Mouse (Mus musculus) forebrain, embryonic 11.5 days (tissue): Measurements from ENCODE around the gene Lrrc8d. TPM values are rescaled to one million over a fixed set of nuclear protein-coding genes. Genes with fewer than 3 reads are reported as not detected.

Experiments
- ATAC-seq: fragments of 200-750 bp; cut with Nextera tagmentation; replicated peaks from 2 replicates; pipeline ENCODE4 v1.8.0; 2017; ENCODE audit warnings: moderate TSS enrichment; ENCODE audit not compliant: low FRiP score
- DNase-seq: peaks from one replicate; pipeline ENCODE4 v3.0.0-alpha.2; 2017; ENCODE audit warnings: low spot score
- H3K27ac ChIP-seq: fragments of 300-500 bp; sonication (generic); 2 replicates; pipeline ENCODE4 v1.5.1; 2014; ENCODE audit warnings: low read depth, low read length
- H3K27me3 ChIP-seq: fragments of 300-500 bp; sonication (generic); 2 replicates; pipeline ENCODE4 v1.6.1; 2014; ENCODE audit warnings: mild to moderate bottlenecking, low read length, mixed read lengths; ENCODE audit not compliant: control insufficient read depth, insufficient read depth
- H3K36me3 ChIP-seq: fragments of 300-500 bp; sonication (generic); 2 replicates; pipeline ENCODE4 v1.6.1; 2014; ENCODE audit warnings: mild to moderate bottlenecking, low read length, moderate library complexity, mixed read lengths; ENCODE audit not compliant: control insufficient read depth, insufficient read depth
- H3K4me1 ChIP-seq: fragments of 300-500 bp; sonication (generic); replicated peaks from 2 replicates; pipeline ENCODE4 v1.6.1; 2014; ENCODE audit warnings: low read length, mixed read lengths; ENCODE audit not compliant: control insufficient read depth, insufficient read depth
- H3K4me2 ChIP-seq: fragments of 300-500 bp; sonication (generic); 2 replicates; pipeline ENCODE4 v1.6.1; 2014; ENCODE audit warnings: low read depth, mild to moderate bottlenecking, low read length, moderate library complexity, mixed read lengths; ENCODE audit not compliant: severe bottlenecking
- H3K4me3 ChIP-seq: fragments of 300-500 bp; sonication (generic); 2 replicates; pipeline ENCODE4 v1.5.1; 2014; ENCODE audit warnings: low read depth, low read length
- H3K9ac ChIP-seq: fragments of 300-500 bp; sonication (generic); 2 replicates; pipeline ENCODE4 v1.6.1; 2014; ENCODE audit warnings: low read length
- H3K9me3 ChIP-seq: fragments of 300-500 bp; sonication (generic); 2 replicates; pipeline ENCODE4 v1.6.1; 2016; ENCODE audit warnings: low read length, mixed read lengths; ENCODE audit not compliant: control insufficient read depth
- WGBS: fragments of 180-500 bp; shearing (Covaris S2); extraction: QIAGEN DNeasy Blood & Tissue Kit; methylation state at CpG from one replicate; pipeline ENCODE4 v1.1.7; 2014; 5-methylcytosine and 5-hydroxymethylcytosine counted together
- polyA plus RNA-seq: library from polyadenylated mRNA; unstranded; fragments of >200 nt; fragmentation: Nextera tagmentation; extraction: Ambion mirVana; gene quantifications from 2 replicates; pipeline ENCODE4 v1.2.1, GENCODE M21; 2014

The Lrrc8d gene
- polyA plus RNA-seq, 1 experiment from 2014 or later = 28.9 TPM

DNA sequence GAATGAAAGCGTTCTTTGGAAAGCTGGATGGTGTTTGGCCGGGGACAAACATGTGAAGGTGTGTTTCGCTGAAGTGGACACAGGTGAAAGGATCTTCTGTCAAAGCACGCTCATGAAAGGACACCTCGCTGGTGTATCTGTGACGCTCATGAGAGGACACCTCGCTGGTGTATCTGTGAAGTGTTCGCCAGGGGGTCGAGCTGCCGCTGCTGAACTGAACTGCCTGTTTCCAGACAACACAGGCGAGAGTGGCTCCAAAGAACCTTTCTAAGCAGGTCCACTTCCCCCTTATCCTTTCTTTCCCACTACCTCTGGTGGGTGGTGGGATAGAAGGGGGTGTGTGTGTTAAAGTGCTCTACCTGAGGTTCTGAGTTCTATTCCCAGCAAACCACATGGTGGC, 174.7 kb downstream of the Lrrc8d start:
- Histone ChIP-seq H3K9ac (no peak overlapping the region), H3K36me3 (no peaks in the 10 kb centered on the region), H3K27ac (no peak overlapping the region), H3K9me3 (no peaks in the 10 kb centered on the region), H3K4me2 (no peak overlapping the region), H3K4me3 (no peak overlapping the region), H3K27me3 (no peaks in the 10 kb centered on the region), H3K4me1 (no peaks in the 10 kb centered on the region; the same call in 1 of the 2 replicates)
- no peak for ATAC-seq
- 93% methylated on average over 11 of the region's 11 CpGs for WGBS
- no peak for DNase-seq

DNA sequence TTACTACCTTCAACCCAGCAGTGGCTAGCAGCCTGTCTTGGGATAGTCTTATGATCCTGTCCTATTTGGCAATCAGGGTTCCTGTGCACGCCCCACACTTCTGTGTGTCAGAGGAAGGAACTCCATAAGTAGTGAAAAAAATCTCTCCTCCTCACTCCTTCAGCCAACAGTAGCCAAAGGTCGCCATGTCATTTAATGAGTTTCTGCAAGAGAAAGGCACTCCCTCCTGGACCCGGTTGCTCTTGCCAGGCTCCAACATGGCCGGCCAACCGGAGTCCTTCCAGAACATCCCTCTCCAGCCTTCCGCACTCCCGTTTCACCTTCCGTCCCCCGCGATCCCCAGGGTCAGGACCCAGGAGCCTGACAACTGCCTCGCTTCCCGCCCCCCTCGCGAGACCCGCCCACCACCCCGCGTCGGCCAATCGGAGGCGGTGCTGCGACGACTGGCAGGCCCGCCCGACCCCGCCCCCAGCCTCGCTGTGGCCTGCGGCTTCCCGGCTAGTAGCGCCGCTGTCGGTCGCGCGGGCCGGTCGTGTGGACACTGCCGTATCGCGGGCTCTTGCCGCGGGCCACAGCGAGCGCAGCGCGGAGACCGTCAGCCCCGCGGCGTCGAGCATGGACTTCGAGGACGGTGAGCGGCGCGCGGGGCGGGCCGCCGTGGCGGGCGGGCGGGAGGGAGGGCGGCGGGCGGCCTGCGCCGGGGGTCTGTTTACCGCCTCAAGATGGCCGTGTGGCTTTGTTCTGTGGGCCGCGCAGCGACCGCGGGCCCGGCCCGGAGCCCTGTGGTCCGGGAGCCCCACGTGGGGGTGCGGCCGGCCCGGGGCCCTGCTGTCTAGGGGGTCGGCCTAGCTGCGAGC, 176.5 kb downstream of the Lrrc8d start, which contains the start of gene Zfp326:
Gene Zfp326, plus strand, starts transcription at position 498 of the 857 bp plus-strand sequence.
- H3K27ac ChIP-seq = peak within 1 kb of the TSS; percentile 83
- under 1% methylated on average over 52 of the region's 83 CpGs for WGBS

DNA sequence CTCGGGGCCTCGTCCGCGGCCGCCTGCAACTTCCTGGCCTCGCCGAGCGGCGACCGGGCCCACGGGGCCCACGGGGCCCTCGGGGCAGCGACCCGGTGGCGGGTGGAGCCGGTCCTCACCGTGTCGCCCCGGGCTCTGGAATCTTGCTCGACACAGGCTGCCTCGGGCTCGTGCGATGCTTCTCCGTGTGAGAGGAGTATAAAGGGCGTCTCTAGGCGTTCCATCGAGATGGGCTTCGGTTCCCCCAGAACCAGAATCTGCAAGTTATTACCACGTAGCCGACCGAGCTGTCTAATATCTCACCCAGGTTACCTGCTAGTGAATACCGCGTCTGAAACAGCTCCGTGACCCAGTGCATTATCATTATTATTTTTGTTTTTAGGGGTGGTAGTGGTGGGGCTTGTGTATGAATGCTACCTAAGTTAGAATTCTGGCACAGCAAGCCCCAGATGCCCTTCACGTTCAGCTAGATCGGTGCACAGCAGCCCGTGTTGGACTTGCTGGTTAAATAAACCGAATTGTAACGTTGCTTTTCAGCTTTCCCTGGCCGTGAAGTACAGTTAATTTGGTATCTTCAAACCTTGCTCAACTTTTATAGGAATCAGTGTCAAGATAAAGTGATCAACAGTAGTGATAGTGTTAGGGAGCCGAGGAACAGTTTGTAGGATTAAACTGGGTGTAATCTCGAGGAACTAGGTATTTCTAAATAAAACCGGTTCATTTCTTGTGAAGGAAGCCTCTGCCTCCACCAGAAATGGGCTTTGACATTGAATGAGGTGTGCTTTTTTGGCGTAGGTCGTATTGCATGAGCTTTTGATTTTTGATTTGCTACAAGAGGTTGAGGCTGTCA, 177.4 kb downstream of the Lrrc8d start:
- ATAC-seq (no peak), DNase-seq (no peak)
- Histone ChIP-seq H3K27ac (peak overlapping the region; percentile 83), H3K4me1 (no peaks in the 10 kb centered on the region; the same call in 1 of the 2 replicates), H3K9ac (peak overlapping the region; percentile 100), H3K36me3 (no peaks in the 10 kb centered on the region), H3K4me2 (peak overlapping the region; percentile 70), H3K4me3 (peak overlapping the region; percentile 99), H3K27me3 (no peaks in the 10 kb centered on the region), H3K9me3 (no peaks in the 10 kb centered on the region)
- WGBS = 1% methylated on average over 46 of the region's 46 CpGs

More for the DNA sequence above, 176.5 kb downstream of the Lrrc8d start, which contains the start of gene Zfp326:
- peak; percentile 98 for ATAC-seq
- H3K4me1 ChIP-seq = no peaks in the 10 kb centered on the region; the same call in 1 of the 2 replicates
- H3K4me3 ChIP-seq = peak within 1 kb of the TSS; percentile 99
- DNase-seq = peak; percentile 98
- H3K9me3 ChIP-seq = no peaks in the 10 kb centered on the region
- H3K4me2 ChIP-seq = peak within 1 kb of the TSS; percentile 70
- H3K36me3 ChIP-seq = no peaks in the 10 kb centered on the region
- peak within 1 kb of the TSS; percentile 100 for H3K9ac ChIP-seq
- no peaks in the 10 kb centered on the region for H3K27me3 ChIP-seq

Other genes starting within 250 kb of the Lrrc8d start
- gene Lrrc8c, start 180.6 kb upstream of the Lrrc8d start, polyA plus RNA-seq = 10.1 and 14.9 TPM in 2 replicates
- gene Zfp326, start 176.6 kb downstream of the Lrrc8d start, polyA plus RNA-seq = 49.1 and 52.6 TPM in 2 replicates